ENCODE assay signal across 9 mouse cellular contexts in the genomic region with DNA sequence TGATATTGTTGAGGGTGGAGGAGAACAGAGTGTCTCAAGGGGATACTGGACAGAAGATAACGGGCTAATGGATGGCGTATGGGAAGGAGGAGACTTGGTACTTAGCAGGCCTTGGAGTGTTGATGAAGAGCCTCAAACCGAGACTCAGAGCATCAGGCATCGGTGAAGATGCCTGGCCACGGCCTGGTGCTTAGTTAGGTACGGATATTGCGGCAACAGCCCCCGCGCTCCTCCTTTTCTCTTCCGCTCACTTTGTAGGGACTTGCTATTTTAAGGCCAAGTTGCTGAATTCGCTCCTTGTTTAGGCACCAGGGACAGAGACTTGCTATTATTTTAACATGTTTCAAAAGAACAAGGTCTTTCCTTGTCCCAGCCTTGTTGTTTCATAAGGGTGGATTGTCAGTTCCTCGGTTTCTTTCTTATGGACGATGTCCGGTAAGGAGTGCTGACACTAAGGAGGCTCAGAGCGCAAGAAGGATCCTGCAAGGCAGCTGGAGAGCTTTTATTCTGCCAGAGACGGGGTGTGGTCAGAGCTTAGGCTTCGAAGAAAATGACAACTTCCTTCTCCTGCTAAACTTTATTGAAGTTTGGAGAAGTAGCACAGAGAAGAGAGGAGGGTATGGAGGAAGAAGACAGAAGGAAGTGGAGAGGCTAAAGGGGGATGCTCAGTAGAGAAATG. TPM values are rescaled to one million over a fixed set of nuclear protein-coding genes. Genes with fewer than 3 reads are reported as not detected.
DNase-seq lines count a peak whose midpoint lies in the region; ATAC-seq and TF ChIP-seq lines count a peak whose summit lies in the region.
"Had no signal": no experiment of that assay in that cellular context is flagged by ENCODE, and none has a peak within 500 bp of the region (broad histone marks: within the 10 kb centered on the region; RNA-seq: fewer than 3 reads in every experiment).

No protein-coding gene starts in this region.

- peak overlapping the region; percentile 47 for H3K27ac ChIP-seq in limb, embryonic 15.5 days

- peaks cover 45% of the 10 kb centered on the region for H3K4me1 ChIP-seq in limb, embryonic 15.5 days

- H3K4me3 ChIP-seq in limb, embryonic 15.5 days = no peak overlapping the region

- intact Hi-C loops in heart, postnatal 14 days (cut with DNase I) = loop anchor here (5.0 kb wide), 1 partner anchor 45 kb away; no protein-coding TSS in a partner anchor

- ATAC-seq in limb, embryonic 15.5 days (ENCODE audit: insufficient number of reproducible peaks, low FRiP score, low TSS enrichment, low read depth) = no peak

- TF ChIP-seq CTCF in brain, embryonic 14.5 days (IDR thresholded peaks at IDR 0.05; ENCODE audit: borderline replicate concordance, extremely low read depth, insufficient read depth, insufficient read length) = no peak

- no peaks in the 10 kb centered on the region for H3K9me3 ChIP-seq in limb, embryonic 15.5 days

- TF ChIP-seq POLR2A in brain, embryonic 14.5 days (IDR thresholded peaks at IDR 0.05; ENCODE audit: borderline replicate concordance, extremely low read depth, insufficient read depth, insufficient read length, poor library complexity, severe bottlenecking) = no peak

- DNase-seq in heart, adult 11 months = peak; percentile 96
- no peak for DNase-seq in heart, adult 8-10 months (ENCODE audit: low spot score)
- peak; percentile 15 for DNase-seq in brain, embryonic 14.5 days (ENCODE audit: low read depth)
- peak; percentile 43 to 64 for DNase-seq in heart, postnatal 14 days
- DNase-seq in thymus, postnatal 36 days = no peak
- no peak for DNase-seq in urinary bladder, postnatal 4 days (ENCODE audit: low spot score in 2 of 2)
- no peak for DNase-seq in retina, postnatal 1 day
- DNase-seq: adrenal gland, postnatal 10 days had no signal

- WGBS in limb, embryonic 15.5 days = 59% methylated on average over 17 of the region's 17 CpGs

- no peak overlapping the region for H3K4me2 ChIP-seq in limb, embryonic 15.5 days

- no peaks in the 10 kb centered on the region for H3K36me3 ChIP-seq in limb, embryonic 15.5 days

- H3K9ac ChIP-seq in limb, embryonic 15.5 days = no peak overlapping the region

- no peaks in the 10 kb centered on the region for H3K27me3 ChIP-seq in limb, embryonic 15.5 days

RNA-seq across cellular contexts. Expression of gene Cped1, which starts 16.9 kb away (rescaled TPM):
- 10 to 100 TPM; 19.0 to 28.2 (median 24.9) TPM for total RNA-seq in heart, adult 8-10 months (2022)
- 2.7 and 4.3 TPM in 2 replicates for polyA plus RNA-seq in brain, embryonic 14.5 days (2012; rRNA removed)
- 10 to 100 TPM; 15.9 to 20.2 TPM for total RNA-seq in heart, postnatal 14 days (2021)
- 42.0 and 43.1 TPM in 2 replicates for polyA plus RNA-seq in limb, embryonic 15.5 days (2015; fragmentation: Nextera tagmentation; extraction: Ambion mirVana)

RNA-seq across cellular contexts. Expression of gene Ing3, which starts 53.3 kb away (rescaled TPM):
- total RNA-seq in heart, adult 8-10 months (2022) = 10 to 100 TPM; 10.1 to 11.6 (median 10.8) TPM
- 20.1 and 21.2 TPM in 2 replicates for polyA plus RNA-seq in brain, embryonic 14.5 days (2012; rRNA removed)
- 10 to 100 TPM; 15.5 to 17.4 TPM for total RNA-seq in heart, postnatal 14 days (2021)
- 49.3 and 51.5 TPM in 2 replicates for polyA plus RNA-seq in limb, embryonic 15.5 days (2015; fragmentation: Nextera tagmentation; extraction: Ambion mirVana)

Comparison
In these comparisons a context has a peak if more than half of its experiments do, and no peak if none do; other contexts are left out.
1. DNase-seq: peak in heart, adult 11 months (single experiment), brain, embryonic 14.5 days (single experiment) and heart, postnatal 14 days (2 of 2); none in heart, adult 8-10 months (single experiment), thymus, postnatal 36 days (0 of 2), urinary bladder, postnatal 4 days (0 of 2) and retina, postnatal 1 day (single experiment).